Mouse (Mus musculus) heart, embryonic 13.5 days (tissue): ENCODE measurements around the gene Tcf20. TPM values are rescaled to one million over a fixed set of nuclear protein-coding genes. Genes with fewer than 3 reads are reported as not detected.

Experiments used
- ATAC-seq: fragments of 200-750 bp; cut with Nextera tagmentation; 2 replicates; pipeline ENCODE4 v1.8.0; 2017; ENCODE audit warnings: moderate TSS enrichment; ENCODE audit not compliant: insufficient number of reproducible peaks, low FRiP score, low TSS enrichment; ENCODE audit errors: extremely low read depth
- H3K27ac ChIP-seq: fragments of 300-500 bp; sonication (generic); replicated peaks from 2 replicates; pipeline ENCODE4 v1.5.1; 2015; ENCODE audit warnings: moderate library complexity, mild to moderate bottlenecking, inconsistent platforms
- H3K27me3 ChIP-seq: fragments of 300-500 bp; sonication (generic); replicated peaks from 2 replicates; pipeline ENCODE4 v1.6.1; 2015; ENCODE audit warnings: mild to moderate bottlenecking, inconsistent platforms
- H3K36me3 ChIP-seq: fragments of 300-500 bp; sonication (generic); 2 replicates; pipeline ENCODE4 v1.6.1; 2015; ENCODE audit warnings: mild to moderate bottlenecking, inconsistent platforms
- H3K4me1 ChIP-seq: fragments of 300-500 bp; sonication (generic); 2 replicates; pipeline ENCODE4 v1.6.1; 2015; ENCODE audit warnings: inconsistent platforms
- H3K4me2 ChIP-seq: fragments of 300-500 bp; sonication (generic); 2 replicates; pipeline ENCODE4 v1.6.1; 2015; ENCODE audit warnings: inconsistent platforms, mild to moderate bottlenecking, moderate library complexity
- H3K4me3 ChIP-seq: fragments of 300-500 bp; sonication (generic); 2 replicates; pipeline ENCODE4 v1.5.1; 2015; ENCODE audit warnings: moderate library complexity, mild to moderate bottlenecking, inconsistent platforms
- H3K9ac ChIP-seq: fragments of 300-500 bp; sonication (generic); 2 replicates; pipeline ENCODE4 v1.6.1; 2015; ENCODE audit warnings: inconsistent platforms, mild to moderate bottlenecking, moderate library complexity
- H3K9me3 ChIP-seq: fragments of 300-500 bp; sonication (generic); 2 replicates; pipeline ENCODE4 v1.6.1; 2016; ENCODE audit warnings: inconsistent platforms
- WGBS: fragments of 180-500 bp; shearing (Covaris S2); methylation state at CpG from one replicate; pipeline ENCODE4 v1.1.7; 2015; ENCODE audit warnings: mixed read lengths; 5-methylcytosine and 5-hydroxymethylcytosine counted together
- polyA plus RNA-seq: library from polyadenylated mRNA; unstranded; fragments of >200 nt; fragmentation: Nextera tagmentation; extraction: Ambion mirVana; gene quantifications from 2 replicates; pipeline ENCODE4 v1.2.1, GENCODE M21; 2015

Tcf20 gene
- polyA plus RNA-seq, 1 experiment from 2014 or later = 4.6 TPM

- H3K9ac ChIP-seq = no peak overlapping the region
- peaks cover 5% of the 10 kb centered on the region; the same call in 1 of the 2 replicates for H3K4me1 ChIP-seq
- H3K4me2 ChIP-seq = no peak overlapping the region
- 70% methylated on average over 6 of the region's 6 CpGs for WGBS
- no peak overlapping the region for H3K4me3 ChIP-seq
- no peaks in the 10 kb centered on the region for H3K27me3 ChIP-seq
- peaks cover 3% of the 10 kb centered on the region; the same call in 1 of the 2 replicates for H3K36me3 ChIP-seq
- ATAC-seq = no peak
- H3K9me3 ChIP-seq = no peaks in the 10 kb centered on the region
- H3K27ac ChIP-seq = no peak overlapping the region
Measured at GRCm38 (mm10) chr15:82829917-82830316, 157.8 kb downstream of the Tcf20 start.

- ATAC-seq = no peak
- Histone ChIP-seq H3K9me3 (no peaks in the 10 kb centered on the region), H3K4me3 (no peak overlapping the region), H3K27me3 (no peaks in the 10 kb centered on the region), H3K4me1 (peaks cover 14% of the 10 kb centered on the region; the same call in 1 of the 2 replicates), H3K9ac (no peak overlapping the region), H3K4me2 (no peak overlapping the region), H3K36me3 (peaks cover 7% of the 10 kb centered on the region; the same call in 1 of the 2 replicates), H3K27ac (no peak overlapping the region)
Measured at GRCm38 (mm10) chr15:82825866-82826265, 161.8 kb downstream of the Tcf20 start.

DNA sequence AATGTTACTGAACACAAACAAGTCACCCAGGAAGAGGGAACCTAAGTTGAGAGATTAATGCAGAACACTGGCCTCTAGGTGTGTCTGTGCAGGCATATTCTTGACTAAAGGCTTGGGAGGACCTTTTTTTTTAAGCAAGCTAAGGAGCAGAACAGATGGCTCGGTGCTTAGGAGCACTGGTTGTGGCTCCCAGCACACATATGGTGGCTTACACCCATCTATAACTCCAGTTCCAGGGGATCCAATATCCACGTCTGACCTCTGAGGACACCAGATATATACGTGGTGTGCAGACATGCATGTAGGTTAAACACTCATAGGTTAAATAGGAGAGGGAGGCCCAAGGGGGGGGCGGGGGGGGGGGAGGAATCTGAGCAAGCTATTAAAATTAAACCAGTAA, 165.3 kb downstream of the Tcf20 start:
- Histone ChIP-seq H3K4me1 (peaks cover 14% of the 10 kb centered on the region; the same call in 1 of the 2 replicates), H3K4me3 (no peak overlapping the region), H3K9ac (no peak overlapping the region), H3K27me3 (no peaks in the 10 kb centered on the region), H3K4me2 (no peak overlapping the region), H3K27ac (no peak overlapping the region), H3K36me3 (peaks cover 15% of the 10 kb centered on the region), H3K9me3 (no peaks in the 10 kb centered on the region)
- WGBS = 85% methylated on average over 3 of the region's 4 CpGs
- ATAC-seq = no peak

GRCm38 (mm10) chr15:82821657-82822056, 166.0 kb downstream of the Tcf20 start:
- no peak for ATAC-seq
- Histone ChIP-seq H3K4me1 (peaks cover 14% of the 10 kb centered on the region; the same call in 1 of the 2 replicates), H3K36me3 (peaks cover 19% of the 10 kb centered on the region), H3K27ac (no peak overlapping the region), H3K4me2 (no peak overlapping the region), H3K27me3 (no peaks in the 10 kb centered on the region), H3K4me3 (no peak overlapping the region), H3K9me3 (no peaks in the 10 kb centered on the region), H3K9ac (no peak overlapping the region)
- WGBS = 100% methylated on average over 1 of the region's 1 CpGs

GRCm38 (mm10) chr15:82815296-82815695, 172.4 kb downstream of the Tcf20 start:
- WGBS = 90% methylated on average over 4 of the region's 4 CpGs
- no peak for ATAC-seq
- no peak overlapping the region for H3K4me3 ChIP-seq
- H3K27ac ChIP-seq = no peak overlapping the region
- no peaks in the 10 kb centered on the region for H3K9me3 ChIP-seq
- H3K9ac ChIP-seq = no peak overlapping the region
- no peaks in the 10 kb centered on the region for H3K27me3 ChIP-seq
- H3K36me3 ChIP-seq = peaks cover 29% of the 10 kb centered on the region
- H3K4me1 ChIP-seq = no peaks in the 10 kb centered on the region
- no peak overlapping the region for H3K4me2 ChIP-seq

DNA sequence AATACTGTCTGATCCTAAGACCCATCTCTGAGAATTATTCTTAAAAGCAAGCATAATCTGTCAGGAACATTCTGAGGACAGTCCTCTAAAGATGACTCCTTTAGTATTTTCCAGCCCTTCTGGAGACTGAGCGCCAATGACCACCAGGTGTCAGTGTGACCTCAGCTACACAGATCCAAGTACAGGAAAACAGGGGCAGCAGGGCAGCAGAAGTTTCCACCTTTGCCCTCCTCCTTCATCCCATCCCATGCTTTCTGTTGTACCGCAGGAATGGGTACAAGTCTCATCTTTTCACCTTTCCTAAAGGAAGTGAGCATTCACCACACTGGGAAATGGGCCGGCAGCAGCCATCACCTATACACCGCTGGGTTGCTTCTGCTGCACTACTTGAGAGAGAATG, 172.9 kb downstream of the Tcf20 start:
- no peaks in the 10 kb centered on the region for H3K27me3 ChIP-seq
- WGBS = 61% methylated on average over 4 of the region's 4 CpGs
- no peak overlapping the region for H3K4me3 ChIP-seq
- no peaks in the 10 kb centered on the region for H3K4me1 ChIP-seq
- H3K36me3 ChIP-seq = peaks cover 32% of the 10 kb centered on the region
- ATAC-seq = no peak
- H3K9me3 ChIP-seq = no peaks in the 10 kb centered on the region
- no peak overlapping the region for H3K27ac ChIP-seq
- H3K4me2 ChIP-seq = no peak overlapping the region
- H3K9ac ChIP-seq = no peak overlapping the region

DNA sequence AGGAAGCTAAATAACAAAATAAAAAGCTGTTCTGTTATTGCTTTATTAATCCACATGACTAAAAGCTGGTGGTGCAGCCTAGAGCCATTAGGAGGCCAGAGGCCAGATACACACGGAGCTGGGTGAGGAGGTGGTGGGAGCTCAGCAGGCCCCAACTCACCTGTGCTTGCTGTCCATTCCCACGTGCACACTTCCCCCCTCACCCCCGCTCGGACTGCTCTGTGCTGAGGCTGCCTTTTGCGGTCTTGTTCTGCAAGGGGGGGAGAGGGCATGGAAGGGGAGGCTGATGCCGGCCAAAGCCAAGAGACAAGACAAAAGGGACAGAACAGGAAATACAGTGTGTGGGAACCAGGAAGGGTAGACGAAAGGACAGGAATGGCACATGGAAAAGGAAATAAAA, 173.4 kb downstream of the Tcf20 start:
- Histone ChIP-seq H3K4me3 (no peak overlapping the region), H3K4me2 (no peak overlapping the region), H3K27ac (no peak overlapping the region), H3K27me3 (no peaks in the 10 kb centered on the region), H3K9ac (no peak overlapping the region), H3K9me3 (no peaks in the 10 kb centered on the region), H3K36me3 (peaks cover 37% of the 10 kb centered on the region), H3K4me1 (no peaks in the 10 kb centered on the region)
- WGBS = 78% methylated on average over 7 of the region's 7 CpGs
- no peak for ATAC-seq

GRCm38 (mm10) chr15:82810556-82810955, 177.1 kb downstream of the Tcf20 start:
- WGBS = 61% methylated on average over 1 of the region's 1 CpGs
- no peak overlapping the region for H3K4me2 ChIP-seq
- H3K4me1 ChIP-seq = no peaks in the 10 kb centered on the region
- no peaks in the 10 kb centered on the region for H3K27me3 ChIP-seq
- no peak overlapping the region for H3K4me3 ChIP-seq
- H3K9me3 ChIP-seq = no peaks in the 10 kb centered on the region
- ATAC-seq = no peak
- H3K36me3 ChIP-seq = peaks cover 28% of the 10 kb centered on the region
- no peak overlapping the region for H3K27ac ChIP-seq
- H3K9ac ChIP-seq = no peak overlapping the region

GRCm38 (mm10) chr15:82809511-82809910, 178.2 kb downstream of the Tcf20 start:
- Histone ChIP-seq H3K27me3 (no peaks in the 10 kb centered on the region), H3K4me1 (no peaks in the 10 kb centered on the region), H3K9me3 (no peaks in the 10 kb centered on the region), H3K27ac (no peak overlapping the region), H3K9ac (no peak overlapping the region), H3K4me2 (no peak overlapping the region), H3K4me3 (no peak overlapping the region), H3K36me3 (peaks cover 28% of the 10 kb centered on the region)
- no peak for ATAC-seq
- 64% methylated on average over 6 of the region's 6 CpGs for WGBS

- Histone ChIP-seq H3K4me1 (no peaks in the 10 kb centered on the region), H3K4me2 (no peak overlapping the region), H3K9ac (no peak overlapping the region), H3K4me3 (no peak overlapping the region), H3K27ac (no peak overlapping the region), H3K9me3 (no peaks in the 10 kb centered on the region), H3K27me3 (no peaks in the 10 kb centered on the region), H3K36me3 (peaks cover 22% of the 10 kb centered on the region)
- 84% methylated on average over 5 of the region's 5 CpGs for WGBS
- ATAC-seq = no peak
Measured at GRCm38 (mm10) chr15:82806969-82807763, 180.5 kb downstream of the Tcf20 start.

DNA sequence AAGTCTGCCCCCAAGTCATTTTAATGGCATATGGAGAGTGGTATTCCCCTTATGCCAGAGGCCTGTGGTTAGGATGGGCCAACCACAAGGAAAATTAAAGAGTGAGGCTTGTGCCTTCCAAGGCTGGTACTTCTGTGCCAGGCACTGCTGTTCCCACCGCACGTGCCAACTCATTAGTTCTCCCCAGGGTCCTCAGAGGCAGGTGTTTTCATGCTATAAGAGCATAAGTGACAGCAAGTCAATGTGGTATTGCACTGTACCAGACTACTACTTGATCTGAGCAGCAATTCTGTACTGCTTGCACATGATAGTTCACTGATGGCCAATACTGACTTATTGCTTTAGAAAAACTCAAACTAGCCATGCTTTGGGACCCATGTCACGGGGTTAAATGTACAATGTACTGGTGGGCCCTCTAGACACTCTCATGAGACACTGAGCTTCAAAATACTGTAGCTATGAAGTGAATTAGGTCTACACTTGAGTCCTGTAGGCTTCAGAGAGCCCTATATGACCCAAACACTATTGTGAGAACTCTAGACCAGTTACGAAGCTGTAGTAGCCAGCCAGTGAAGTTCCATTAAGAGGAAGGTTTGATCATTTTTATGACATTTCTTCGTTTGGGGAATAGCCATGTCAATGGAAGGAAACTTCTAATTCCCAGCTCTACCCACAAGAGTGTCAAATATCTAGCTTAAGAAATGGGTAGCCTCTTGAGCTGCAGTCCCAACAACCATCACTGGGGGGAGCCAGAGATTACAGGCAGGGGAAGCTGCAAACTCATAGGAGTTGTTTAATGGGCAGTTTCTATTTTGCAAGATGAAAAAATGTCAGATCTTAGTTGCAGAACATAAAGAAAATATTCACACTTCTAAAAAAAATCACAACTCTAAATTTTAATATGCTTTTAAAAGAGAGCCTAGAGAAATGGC, 182.7 kb downstream of the Tcf20 start:
- Histone ChIP-seq H3K9me3 (no peaks in the 10 kb centered on the region), H3K27ac (no peak overlapping the region), H3K9ac (no peak overlapping the region), H3K4me3 (no peak overlapping the region), H3K4me2 (no peak overlapping the region), H3K4me1 (no peaks in the 10 kb centered on the region), H3K36me3 (peaks cover 6% of the 10 kb centered on the region; the same call in 1 of the 2 replicates), H3K27me3 (no peaks in the 10 kb centered on the region)
- 74% methylated on average over 5 of the region's 5 CpGs for WGBS
- ATAC-seq = no peak
